Mouse (Mus musculus): ENCODE measurements around the gene Tor2a.

GRCm38 (mm10) chr2:32751665-32752033, 5.4 kb upstream of the Tor2a start:
- TF ChIP-seq POLR2A (IDR thresholded peaks at IDR 0.05; ENCODE audit: extremely low read depth, insufficient read depth, low read length) (no peak), CTCF (IDR thresholded peaks at IDR 0.05; ENCODE audit: extremely low read depth, insufficient read depth, low read length) (no peak)

Measured in cortical plate, adult 2 months (tissue).